Mouse (Mus musculus): ENCODE results near the gene Cd5. TPM values are rescaled to one million over a fixed set of nuclear protein-coding genes. Genes with fewer than 3 reads are reported as not detected.
A peak's percentile ranks its signal among the peaks of the same experiment; 100 is the strongest.

Gene Cd5
- total RNA-seq (2015) (0.05 TPM in 1 of 2 replicates, not detected in the other), total RNA-seq (2017) (0.61 TPM in 1 of 2 replicates, not detected in the other)

DNA sequence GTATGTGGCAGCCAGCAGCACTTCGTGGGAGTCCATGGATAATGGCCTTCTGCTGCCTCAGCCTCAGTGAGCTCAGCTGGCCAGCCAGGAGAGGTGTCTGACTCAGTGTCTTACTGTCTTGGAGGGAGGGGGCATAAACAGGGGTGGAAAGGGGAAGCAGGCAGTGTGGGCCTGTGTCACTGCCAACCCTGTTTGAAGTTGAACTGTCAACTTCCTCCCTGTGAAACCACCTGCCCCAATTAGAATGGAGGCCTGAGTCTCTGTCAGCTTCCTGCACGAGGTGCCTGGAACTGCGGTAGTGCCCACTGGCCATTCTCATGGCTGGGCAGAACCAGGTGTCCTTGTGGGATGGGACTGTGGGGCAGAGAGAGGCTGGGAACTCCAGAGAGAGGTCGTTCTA lies at the start of gene Cd5:
Cd5 (minus strand) TSS at position 192 of the 400 bp plus-strand sequence.
- ATAC-seq (replicated peaks; ENCODE audit: poor library complexity) = peak; percentile 85

GRCm38 (mm10) chr19:10788242-10788641 lies 49.4 kb upstream of the Cd5 start:
- no peak for ATAC-seq (replicated peaks; ENCODE audit: poor library complexity)

GRCm38 (mm10) chr19:10787406-10787805 lies 48.6 kb upstream of the Cd5 start:
- no peak for ATAC-seq (replicated peaks; ENCODE audit: poor library complexity)

DNA sequence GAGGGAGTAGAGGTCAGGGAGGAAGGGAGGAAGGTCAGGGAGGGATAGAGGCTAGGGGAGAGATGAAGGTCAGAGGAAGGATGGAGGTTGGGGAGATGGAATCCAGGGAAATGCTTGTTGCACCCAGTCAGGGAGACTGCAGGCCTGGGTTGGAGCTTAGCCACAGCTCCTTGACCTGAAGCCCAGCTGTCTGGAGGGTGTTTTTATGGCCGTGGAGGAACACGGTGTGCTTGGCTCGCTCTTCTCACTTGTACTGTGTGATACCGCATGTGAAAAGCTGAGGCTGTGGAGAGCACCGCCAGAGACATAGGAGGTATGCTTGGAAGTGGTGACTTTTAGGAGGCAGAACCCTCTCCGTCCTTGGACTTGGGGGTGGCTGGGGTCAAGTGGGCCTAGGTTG lies 48.0 kb upstream of the Cd5 start:
- no peak for ATAC-seq (replicated peaks; ENCODE audit: poor library complexity)

DNA sequence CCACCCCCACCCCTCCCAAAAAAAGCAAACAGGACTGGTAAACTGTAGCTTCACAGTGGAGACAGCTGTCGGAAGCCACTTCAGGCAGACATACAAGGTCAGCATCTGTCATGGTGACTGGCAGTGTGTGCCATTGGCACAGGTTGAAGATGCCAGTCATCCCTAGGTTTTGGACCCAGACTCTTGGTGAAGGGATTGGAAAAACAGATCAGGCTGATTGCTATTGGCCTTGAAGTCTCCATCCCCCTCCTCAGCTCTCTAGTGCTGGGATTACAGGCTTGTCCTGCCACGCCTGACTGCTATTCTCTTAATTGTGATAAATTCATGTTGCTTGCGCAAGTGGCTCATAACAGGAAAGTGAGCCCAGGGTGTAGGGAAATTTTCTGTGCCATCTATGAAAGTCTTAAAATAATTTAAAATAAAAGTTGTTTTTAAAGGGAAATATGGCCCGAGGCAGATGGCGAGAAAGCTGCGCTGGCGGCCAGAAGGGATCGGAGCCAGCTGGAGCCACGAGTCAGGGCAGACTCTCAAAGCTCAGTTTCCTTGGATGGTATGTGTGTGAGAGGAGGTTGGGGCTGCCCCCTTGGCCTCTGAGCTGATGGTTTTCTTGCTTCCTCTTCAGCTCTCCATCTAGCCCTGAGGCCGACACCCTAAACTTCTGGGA lies 46.1 kb upstream of the Cd5 start:
- ATAC-seq (replicated peaks; ENCODE audit: poor library complexity) = no peak

DNA sequence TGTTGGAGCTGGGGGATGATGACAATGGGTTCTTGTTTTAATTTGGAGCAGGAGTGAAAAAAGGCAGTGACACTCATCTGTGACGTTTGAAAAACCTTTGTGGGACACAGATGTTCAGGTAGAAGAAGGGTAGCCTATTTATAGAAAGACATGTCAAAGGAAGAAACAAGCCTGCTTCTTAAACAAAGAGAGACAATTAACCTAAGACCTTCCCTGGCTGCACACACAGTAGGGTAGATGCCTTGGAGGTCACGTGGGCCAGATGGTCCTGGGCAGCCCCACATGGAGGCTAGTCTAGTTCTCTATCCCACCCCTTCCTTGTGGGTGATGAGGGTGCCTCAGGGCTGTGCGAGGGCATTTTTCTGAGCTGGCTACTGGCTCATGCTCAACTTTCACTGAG lies 45.3 kb upstream of the Cd5 start:
- ATAC-seq (replicated peaks; ENCODE audit: poor library complexity) = no peak

GRCm38 (mm10) chr19:10783168-10783567 lies 44.4 kb upstream of the Cd5 start:
- ATAC-seq (replicated peaks; ENCODE audit: poor library complexity) = no peak

- ATAC-seq (replicated peaks; ENCODE audit: poor library complexity) = no peak
These were observed 42.8 kb upstream of the Cd5 start for GRCm38 (mm10) chr19:10781641-10782040.

DNA sequence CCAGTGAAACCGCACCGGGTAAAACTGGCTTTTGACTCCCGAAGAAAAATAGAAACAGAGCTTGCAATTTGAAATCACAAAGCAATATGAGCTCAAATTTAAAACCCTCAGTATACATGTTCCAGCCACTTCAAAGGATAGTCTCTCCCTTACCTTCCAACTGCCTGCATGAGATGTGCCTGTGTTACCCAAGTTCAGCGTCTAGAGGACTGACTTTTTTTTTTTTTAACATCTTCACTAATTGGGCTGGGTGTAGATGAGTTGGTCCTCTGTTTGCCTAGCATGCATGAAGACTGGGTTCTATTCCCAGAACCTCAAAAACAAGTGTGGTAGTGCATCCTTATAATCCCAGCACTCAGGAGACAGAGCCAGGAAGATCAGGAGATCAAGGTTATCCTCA lies 38.1 kb upstream of the Cd5 start:
- no peak for ATAC-seq (replicated peaks; ENCODE audit: poor library complexity)

GRCm38 (mm10) chr19:10774141-10774540 lies 35.3 kb upstream of the Cd5 start:
- no peak for ATAC-seq (replicated peaks; ENCODE audit: poor library complexity)

DNA sequence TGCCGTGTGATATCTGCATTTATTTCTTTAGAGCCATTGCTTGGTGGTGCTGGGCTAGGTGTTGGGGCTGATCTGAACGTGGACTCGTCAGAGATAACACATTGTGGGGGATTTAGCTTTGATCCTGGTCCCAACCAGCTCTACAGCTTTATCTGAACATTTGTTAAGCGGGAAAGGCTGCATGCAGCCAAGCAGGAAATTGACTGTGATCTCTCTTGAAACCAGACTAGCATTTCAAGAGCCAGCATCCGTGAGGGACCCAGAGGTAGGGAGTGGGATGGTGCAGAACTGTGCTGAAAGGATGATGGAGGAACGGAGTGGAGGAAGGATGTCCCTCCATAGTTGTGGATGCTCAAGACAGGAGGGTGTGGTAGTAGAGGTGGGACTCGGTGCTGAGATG lies 34.6 kb upstream of the Cd5 start:
- ATAC-seq (replicated peaks; ENCODE audit: poor library complexity) = no peak

- ATAC-seq (replicated peaks; ENCODE audit: poor library complexity) = no peak
These were observed 34.1 kb upstream of the Cd5 start for GRCm38 (mm10) chr19:10772866-10773265.

GRCm38 (mm10) chr19:10771995-10772394 lies 33.2 kb upstream of the Cd5 start:
- no peak for ATAC-seq (replicated peaks; ENCODE audit: poor library complexity)

DNA sequence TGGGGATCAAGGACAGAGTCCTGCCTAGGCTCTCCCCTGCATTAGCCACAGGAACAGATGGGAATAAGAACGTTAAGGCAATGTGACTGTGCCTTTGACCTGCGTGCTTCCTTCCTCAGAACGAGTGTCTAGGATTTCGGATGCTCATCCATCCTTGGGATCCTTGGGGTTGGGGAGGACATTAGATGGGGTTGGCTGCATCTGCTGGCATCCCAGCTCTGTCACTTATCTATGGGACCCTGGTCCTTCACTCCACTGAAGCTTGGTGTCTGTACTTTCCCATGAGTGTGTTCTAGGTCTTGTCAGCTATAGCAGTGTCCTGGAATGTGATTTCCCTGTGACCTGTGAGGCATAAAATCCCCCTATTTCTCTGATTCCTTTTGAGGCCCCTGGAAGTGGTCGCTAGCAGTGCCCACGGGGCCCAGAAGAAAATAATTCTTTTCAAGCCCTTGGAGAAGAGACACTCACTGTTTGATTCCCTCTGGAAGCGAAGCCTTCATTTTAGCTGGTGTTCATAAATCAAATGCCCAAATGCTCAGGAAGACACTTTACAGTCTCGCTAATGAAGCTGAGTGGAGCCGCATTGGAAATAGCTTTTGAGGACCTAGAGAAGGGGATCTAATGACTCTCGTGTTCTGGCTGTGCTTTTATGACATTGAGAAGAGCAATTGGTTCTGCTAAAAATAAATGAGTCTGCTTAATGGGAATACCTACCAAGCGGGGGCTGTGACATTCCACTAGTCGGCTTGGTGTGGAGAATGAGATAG lies 30.8 kb upstream of the Cd5 start:
- no peak for ATAC-seq (replicated peaks; ENCODE audit: poor library complexity)

DNA sequence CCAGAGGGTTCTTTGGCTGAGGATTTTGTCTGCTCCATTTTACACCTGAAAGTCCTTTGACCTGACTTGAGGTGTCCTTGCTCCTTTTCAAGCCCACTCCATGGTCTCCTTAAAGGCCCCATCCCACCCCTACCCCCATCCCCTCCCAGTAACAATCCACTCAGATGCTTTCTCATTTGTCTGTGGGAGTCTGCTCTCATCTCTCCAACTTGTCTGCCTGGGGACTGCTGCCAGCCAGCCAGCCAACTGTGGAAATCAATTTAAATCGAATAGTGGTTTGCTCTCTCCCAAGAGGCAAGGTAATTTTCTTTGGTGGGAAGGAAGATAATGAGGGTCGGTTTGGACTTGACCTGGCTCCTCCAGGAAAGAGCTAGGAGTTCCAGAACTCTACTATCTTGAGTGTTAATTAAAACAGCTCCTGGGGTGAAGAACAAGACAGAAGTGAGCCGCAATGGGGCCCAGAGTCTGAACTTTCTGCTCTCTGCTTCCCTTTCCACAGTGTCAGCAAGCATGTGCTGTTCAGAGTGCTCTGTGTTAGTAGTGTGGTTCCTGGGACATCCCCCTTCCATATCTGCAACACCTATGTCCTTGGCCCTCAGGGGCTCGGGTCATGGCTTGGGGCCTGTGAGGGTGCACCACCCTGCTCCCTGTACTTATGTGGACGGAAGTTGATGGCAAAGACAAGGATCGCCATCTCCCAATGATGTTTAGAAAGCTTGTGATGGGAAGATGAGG lies 30.1 kb upstream of the Cd5 start:
- no peak for ATAC-seq (replicated peaks; ENCODE audit: poor library complexity)

GRCm38 (mm10) chr19:10767631-10768030 lies 28.8 kb upstream of the Cd5 start:
- ATAC-seq (replicated peaks; ENCODE audit: poor library complexity) = no peak

DNA sequence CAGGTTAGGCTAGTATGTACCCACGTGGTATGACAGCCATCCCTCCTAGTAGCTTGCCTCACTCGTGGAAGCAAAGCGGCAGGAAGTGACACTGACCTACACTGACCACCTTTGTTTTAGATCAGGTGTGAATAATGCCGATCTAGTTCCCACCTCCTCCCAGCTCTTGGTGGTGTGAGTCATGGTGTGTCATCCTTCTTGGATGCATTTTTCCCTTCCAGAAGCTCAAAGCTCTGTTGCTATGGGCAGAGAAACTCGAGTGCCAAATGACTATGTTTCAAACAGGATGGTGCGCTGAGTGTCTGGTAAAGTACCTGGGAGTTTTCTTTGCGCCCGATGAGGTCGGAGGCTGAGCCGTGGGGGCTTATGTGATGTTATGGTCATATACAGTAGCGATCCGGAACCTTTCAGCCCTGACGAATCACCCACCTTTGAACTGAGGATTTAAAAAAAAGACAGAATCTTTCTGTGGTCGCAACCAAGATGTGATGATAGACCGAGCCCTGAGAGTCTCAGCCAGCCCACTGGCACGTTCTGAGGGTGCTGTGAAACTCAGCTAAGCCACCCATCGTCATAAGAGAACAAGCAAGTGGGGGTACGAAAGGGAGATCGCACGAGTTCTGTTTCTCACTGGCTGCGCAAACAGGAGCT lies 24.7 kb upstream of the Cd5 start:
- no peak for ATAC-seq (replicated peaks; ENCODE audit: poor library complexity)

- ATAC-seq (replicated peaks; ENCODE audit: poor library complexity) = no peak
These were observed 23.7 kb upstream of the Cd5 start for GRCm38 (mm10) chr19:10762468-10762867.

- ATAC-seq (replicated peaks; ENCODE audit: poor library complexity) = no peak
These were observed 23.1 kb upstream of the Cd5 start for GRCm38 (mm10) chr19:10761794-10762415.

DNA sequence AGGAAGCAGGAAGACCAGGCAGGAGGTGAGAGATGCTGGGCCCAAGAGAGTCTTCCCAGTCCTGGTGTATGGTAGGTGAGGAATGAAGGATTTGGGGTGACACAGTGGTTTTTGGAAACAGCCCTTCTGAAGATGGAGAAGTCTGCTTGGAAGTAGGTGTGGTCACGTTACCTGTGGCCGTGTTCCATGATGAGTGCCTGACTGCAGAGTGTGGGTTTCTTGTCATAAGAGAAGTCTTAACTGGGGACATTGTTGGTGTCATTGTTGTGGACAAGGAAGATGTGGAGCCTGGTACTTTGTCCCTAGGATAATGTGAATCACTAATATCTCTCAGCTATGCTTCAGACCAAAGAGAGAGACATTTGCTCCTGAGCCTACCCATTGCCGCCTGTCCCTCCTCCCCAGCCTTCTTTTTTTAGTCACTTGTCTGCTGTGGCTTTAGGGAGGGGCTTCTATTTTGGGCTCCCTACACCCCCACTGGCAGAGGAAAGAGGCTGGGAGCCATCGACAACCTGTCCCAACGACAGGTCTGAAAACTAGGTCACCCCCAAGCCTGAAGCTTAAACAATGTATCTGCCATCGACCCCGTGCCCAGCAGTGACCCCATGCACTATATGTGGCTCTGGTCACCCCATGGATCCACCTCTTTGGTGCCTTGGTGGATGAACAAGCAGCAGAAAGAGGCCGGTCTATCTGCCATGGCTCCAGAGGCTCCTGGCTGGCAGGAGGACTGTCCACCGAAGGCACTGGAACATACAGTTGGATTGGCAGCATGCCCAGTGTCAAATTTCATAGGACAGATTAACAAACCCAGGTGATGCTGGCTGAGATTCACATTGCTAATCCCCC lies 21.4 kb upstream of the Cd5 start:
- ATAC-seq (replicated peaks; ENCODE audit: poor library complexity) = no peak
